ENCODE assay signal across 11 mouse cellular contexts in the genomic region with DNA sequence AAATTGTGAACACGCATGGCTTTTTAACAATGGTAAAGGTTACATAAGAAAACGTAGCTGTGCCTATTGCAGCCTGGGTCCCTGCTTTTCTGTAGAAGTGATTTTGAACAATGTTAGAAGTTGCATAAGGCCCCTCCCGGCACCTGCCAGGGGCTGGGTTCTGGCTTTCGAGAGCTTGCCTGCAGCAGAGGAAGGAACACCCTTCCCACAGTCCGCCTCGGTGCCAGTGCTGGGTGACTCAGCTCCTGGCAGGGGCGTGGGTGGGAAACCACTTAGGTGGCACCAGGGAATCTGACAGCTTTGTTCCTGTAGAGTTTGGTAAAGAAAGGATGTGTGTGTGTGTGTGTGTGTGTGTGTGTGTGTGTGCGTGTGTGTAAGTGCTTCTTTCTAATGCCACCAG.
A peak's percentile ranks its signal among the peaks of the same experiment; 100 is the strongest.
DNase-seq lines count a peak whose midpoint lies in the region; ATAC-seq and TF ChIP-seq lines count a peak whose summit lies in the region.
"Had no signal": no experiment of that assay in that cellular context is flagged by ENCODE, and none has a peak within 500 bp of the region (broad histone marks: within the 10 kb centered on the region; RNA-seq: fewer than 3 reads in every experiment).

No protein-coding gene starts in this region.

- H3K27me3 ChIP-seq in hindbrain, postnatal 0 days (ENCODE audit: insufficient read depth, low read length): no peaks in the 10 kb centered on the region
- H3K27me3 ChIP-seq in hindbrain, embryonic 11.5 days (ENCODE audit: control insufficient read depth, insufficient read depth, low read length): no peaks in the 10 kb centered on the region

- WGBS in hindbrain, postnatal 0 days: 60% methylated on average over 8 of the region's 8 CpGs
- 71% methylated on average over 8 of the region's 8 CpGs for WGBS in hindbrain, embryonic 11.5 days

- intact Hi-C loops in left cerebral cortex, postnatal 10 days (cut with DNase I): no loop called here

- no peak for ATAC-seq in hindbrain, postnatal 0 days
- ATAC-seq in hindbrain, embryonic 11.5 days (ENCODE audit: low FRiP score): no peak

- TF ChIP-seq CTCF in hindbrain, postnatal 0 days (IDR thresholded peaks at IDR 0.05; ENCODE audit: low read depth): no peak

- no peak overlapping the region for H3K4me3 ChIP-seq in hindbrain, postnatal 0 days (ENCODE audit: low read length)
- H3K4me3 ChIP-seq in hindbrain, embryonic 11.5 days (ENCODE audit: low read depth, low read length): no peak overlapping the region
- H3K4me3 ChIP-seq: heart, embryonic 10.5 days; megakaryocyte, embryonic 14.5 days had no signal

- no peaks in the 10 kb centered on the region for H3K9me3 ChIP-seq in hindbrain, postnatal 0 days (ENCODE audit: low read length)
- H3K9me3 ChIP-seq in hindbrain, embryonic 11.5 days (ENCODE audit: control insufficient read depth, low read length): no peaks in the 10 kb centered on the region
- H3K9me3 ChIP-seq: heart, embryonic 10.5 days; megakaryocyte, embryonic 14.5 days had no signal

- H3K27ac ChIP-seq in hindbrain, postnatal 0 days: 0 out of 2 replicates have a peak overlapping the region, but pooled peaks have one; percentile 41
- H3K27ac ChIP-seq in hindbrain, embryonic 11.5 days (ENCODE audit: low read depth, low read length): no peak overlapping the region
- H3K27ac ChIP-seq: heart, embryonic 10.5 days had no signal

- H3K4me1 ChIP-seq in hindbrain, postnatal 0 days (ENCODE audit: insufficient read depth, low read length): peaks cover 16% of the 10 kb centered on the region; the same call in 1 of the 2 replicates
- peaks cover 5% of the 10 kb centered on the region; the same call in 1 of the 2 replicates for H3K4me1 ChIP-seq in hindbrain, embryonic 11.5 days (replicated peaks; ENCODE audit: control insufficient read depth, insufficient read depth, low read length)
- H3K4me1 ChIP-seq: heart, embryonic 10.5 days; megakaryocyte, embryonic 14.5 days had no signal

- H3K9ac ChIP-seq in hindbrain, postnatal 0 days (replicated peaks; ENCODE audit: low read length): no peak overlapping the region
- no peak overlapping the region for H3K9ac ChIP-seq in hindbrain, embryonic 11.5 days (ENCODE audit: low read depth, low read length)

- DNase-seq in hindbrain, postnatal 0 days (ENCODE audit: low spot score): no peak
- no peak for DNase-seq in hindbrain, embryonic 11.5 days (ENCODE audit: low spot score)
- peak; percentile 74 to 87 for DNase-seq in frontal cortex, postnatal 25 days (ENCODE audit: low spot score in 2 of 2)
- DNase-seq in left cerebral cortex, postnatal 10 days (ENCODE audit: extremely low spot score in 1 of 2, low spot score in 2 of 2): peak; percentile 49 to 76
- peak; percentile 82 for DNase-seq in right cerebral cortex, postnatal 14 days
- no peak for DNase-seq in kidney, postnatal 14 days
- no peak for DNase-seq in embryo, embryonic 11 days
- no peak for DNase-seq in gastrocnemius, postnatal 25 days
- DNase-seq: kidney, postnatal 25 days had no signal

- no peaks in the 10 kb centered on the region for H3K36me3 ChIP-seq in hindbrain, postnatal 0 days (ENCODE audit: insufficient read depth, low read length)
- H3K36me3 ChIP-seq in hindbrain, embryonic 11.5 days (ENCODE audit: control insufficient read depth, insufficient read depth, low read length): no peaks in the 10 kb centered on the region
- H3K36me3 ChIP-seq: heart, embryonic 10.5 days had no signal

- H3K4me2 ChIP-seq in hindbrain, postnatal 0 days (ENCODE audit: low read depth, low read length): no peak overlapping the region
- no peak overlapping the region for H3K4me2 ChIP-seq in hindbrain, embryonic 11.5 days (replicated peaks; ENCODE audit: low read depth, low read length)

Comparison
In these comparisons a context has a peak if more than half of its experiments do, and no peak if none do; other contexts are left out.
1. DNase-seq: peak in frontal cortex, postnatal 25 days (2 of 2), left cerebral cortex, postnatal 10 days (2 of 2) and right cerebral cortex, postnatal 14 days (single experiment); none in hindbrain, postnatal 0 days (single experiment), hindbrain, embryonic 11.5 days (single experiment), kidney, postnatal 14 days (single experiment), embryo, embryonic 11 days (single experiment) and gastrocnemius, postnatal 25 days (single experiment).